Mouse (Mus musculus): ENCODE measurements around the gene Ift22.

Ift22 gene

GRCm38 (mm10) chr5:136907991-136908857 is at the start of gene Ift22:
TSS of gene Ift22 (plus strand) at chr5:136908150.
- DNase-seq (ENCODE audit: low read depth) = peak; percentile 81

- no peak for DNase-seq (ENCODE audit: low read depth)
These were observed 46.6 kb upstream of the Ift22 start for GRCm38 (mm10) chr5:136861191-136861940.

DNA sequence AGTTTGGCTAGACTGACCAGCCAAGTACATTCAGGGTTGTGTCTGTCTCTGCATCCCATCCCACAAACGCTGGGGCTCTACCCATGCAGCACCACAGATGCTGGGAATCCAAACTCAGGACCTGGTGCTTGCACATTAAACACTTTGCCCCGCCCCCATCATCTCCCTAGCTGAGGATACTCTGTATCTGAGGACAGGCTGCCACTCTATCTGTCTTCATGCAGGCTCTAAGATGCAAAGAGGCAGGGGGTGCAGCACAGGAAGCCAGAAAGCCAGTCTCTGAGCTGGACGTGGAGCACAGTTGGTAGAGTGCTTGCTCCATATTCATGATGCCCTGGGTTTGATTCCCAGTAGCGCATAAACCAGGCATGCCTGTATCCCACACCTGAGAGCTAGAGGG is 45.1 kb upstream of the Ift22 start:
- DNase-seq (ENCODE audit: low read depth) = peak; percentile 37

- DNase-seq (ENCODE audit: low read depth) = no peak
These were observed 44.7 kb upstream of the Ift22 start for GRCm38 (mm10) chr5:136863276-136863675.

- peak; percentile 74 for DNase-seq (ENCODE audit: low read depth)
These were observed 43.8 kb upstream of the Ift22 start for GRCm38 (mm10) chr5:136863961-136864674.

- DNase-seq (ENCODE audit: low read depth) = no peak
These were observed 40.2 kb upstream of the Ift22 start for GRCm38 (mm10) chr5:136867706-136868105.

GRCm38 (mm10) chr5:136869451-136870114 is 38.4 kb upstream of the Ift22 start:
- DNase-seq (ENCODE audit: low read depth) = no peak

DNA sequence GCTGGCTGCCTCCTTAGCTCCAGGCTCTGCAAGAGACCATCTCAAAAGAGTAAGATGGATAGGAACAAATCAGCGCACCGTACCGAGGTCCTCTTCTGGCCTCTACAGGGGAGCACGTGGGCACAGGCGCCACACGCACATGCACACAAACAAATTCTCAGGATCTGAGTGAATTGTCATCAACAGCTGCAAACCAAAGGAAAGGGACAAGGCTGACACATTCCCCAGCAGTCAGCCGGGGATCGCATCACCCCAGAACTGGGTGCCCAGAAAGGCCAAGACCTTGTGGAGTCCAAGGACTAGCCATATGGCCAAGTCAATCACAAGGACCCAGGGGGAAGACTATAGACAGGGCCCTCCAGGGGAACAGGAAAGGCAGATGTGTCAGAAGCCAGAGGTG is 35.5 kb upstream of the Ift22 start:
- DNase-seq (ENCODE audit: low read depth) = no peak

DNA sequence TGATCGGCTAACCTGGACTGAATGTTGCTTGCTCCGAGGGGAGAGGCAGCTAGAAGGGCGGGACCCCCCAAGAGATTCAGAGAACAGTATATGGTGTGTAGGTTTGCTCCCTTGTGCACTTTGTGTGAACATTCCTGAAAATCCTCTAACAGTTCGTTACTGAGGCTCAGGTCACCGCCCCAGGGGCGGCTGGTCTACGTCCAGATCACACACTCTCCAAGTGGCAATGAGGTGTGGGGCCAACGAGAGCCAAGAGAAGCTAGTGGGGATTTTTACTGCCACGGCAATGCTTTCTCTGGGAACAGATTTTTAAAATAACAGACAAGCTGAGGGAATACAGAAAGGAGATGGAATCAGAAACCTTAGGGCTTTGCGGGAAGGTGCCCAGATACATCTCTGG is 33.7 kb upstream of the Ift22 start:
- DNase-seq (ENCODE audit: low read depth) = no peak

DNA sequence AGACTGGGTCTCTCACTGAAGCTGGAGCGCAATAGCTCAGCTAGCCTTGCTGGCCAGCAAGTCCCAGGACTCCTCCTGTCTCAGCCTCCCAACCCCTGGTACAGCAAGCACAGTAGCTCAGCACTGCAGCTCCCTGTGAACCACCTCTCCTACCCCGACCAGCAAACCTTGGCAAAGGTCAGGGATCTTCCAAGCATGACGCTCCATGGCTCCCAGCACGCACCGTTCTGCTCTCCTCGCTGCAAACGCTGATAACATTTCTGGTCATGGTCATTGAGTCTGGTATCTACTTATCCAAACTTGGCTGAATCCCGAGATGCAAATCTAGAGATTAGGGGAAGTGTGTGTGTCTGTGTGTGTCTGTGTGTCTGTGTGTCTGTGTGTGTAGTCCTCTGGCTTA is 27.8 kb upstream of the Ift22 start:
- DNase-seq (ENCODE audit: low read depth) = no peak

- peak; percentile 88 for DNase-seq (ENCODE audit: low read depth)
These were observed 26.5 kb upstream of the Ift22 start for GRCm38 (mm10) chr5:136881380-136882009.

DNA sequence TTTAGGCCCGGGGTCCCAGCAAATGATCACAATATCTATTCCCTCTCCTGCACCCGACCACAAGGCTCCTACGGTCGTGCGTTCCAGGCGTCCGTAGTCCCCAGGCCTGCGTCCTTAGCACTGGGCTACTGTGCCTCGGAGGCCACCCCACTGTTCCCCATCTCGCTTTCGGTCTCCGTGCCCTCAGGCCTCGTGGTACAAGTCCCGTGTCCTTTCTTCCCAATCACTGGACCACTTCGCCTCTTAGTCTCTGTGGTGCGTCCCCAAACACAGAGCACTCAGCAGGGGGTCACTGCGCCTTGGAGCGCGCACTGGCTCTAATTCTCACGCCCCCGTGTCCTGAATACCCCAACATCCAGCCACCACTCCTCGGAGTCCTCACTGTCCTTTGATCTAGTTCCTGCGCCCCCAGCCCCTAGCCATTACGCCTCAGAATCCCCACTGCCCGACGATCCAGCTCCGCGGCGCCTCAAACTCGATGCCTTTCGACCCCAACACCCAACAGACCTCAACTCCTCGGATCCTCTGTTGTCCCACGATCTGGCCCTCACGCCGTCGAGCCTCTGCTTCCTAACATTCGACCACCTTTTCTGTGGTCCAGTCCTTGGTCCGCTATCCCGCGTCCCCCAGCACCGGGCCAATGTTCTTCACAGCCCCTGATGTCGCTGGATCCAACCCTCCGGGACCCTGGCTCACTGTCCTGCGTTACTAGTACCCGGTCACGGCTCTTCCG is 25.7 kb upstream of the Ift22 start:
- no peak for DNase-seq (ENCODE audit: low read depth)

- DNase-seq (ENCODE audit: low read depth) = no peak
These were observed 25.0 kb upstream of the Ift22 start, which contains the start of gene Col26a1 for GRCm38 (mm10) chr5:136882788-136883439. TSS of gene Col26a1 (minus strand) at chr5:136883209.

DNA sequence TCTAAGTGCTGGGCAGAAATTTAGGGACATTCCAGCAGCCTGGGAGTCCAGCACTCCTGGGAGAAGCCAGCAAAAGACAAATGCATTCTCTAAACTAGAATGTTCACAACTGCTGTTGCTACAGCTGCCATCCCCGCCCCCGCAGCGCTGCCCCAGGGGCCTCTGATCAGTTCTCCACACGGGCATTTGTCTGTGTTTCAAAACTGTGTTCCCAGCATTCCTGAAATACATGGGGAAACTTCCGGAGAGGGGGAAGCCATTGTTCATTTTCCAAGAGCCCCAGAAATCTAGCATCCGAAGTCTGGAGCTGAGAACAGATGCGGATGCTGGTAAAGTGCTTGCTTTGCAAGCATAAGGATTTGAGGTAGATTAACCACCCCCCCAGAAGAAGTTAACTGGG is 21.0 kb upstream of the Ift22 start:
- no peak for DNase-seq (ENCODE audit: low read depth)

GRCm38 (mm10) chr5:136888539-136889355 is 19.2 kb upstream of the Ift22 start:
- DNase-seq (ENCODE audit: low read depth) = no peak

- no peak for DNase-seq (ENCODE audit: low read depth)
These were observed 13.0 kb upstream of the Ift22 start for GRCm38 (mm10) chr5:136894840-136895528.

- DNase-seq (ENCODE audit: low read depth) = no peak
These were observed 12.4 kb upstream of the Ift22 start for GRCm38 (mm10) chr5:136895529-136895963.

GRCm38 (mm10) chr5:136904621-136905020 is 3.3 kb upstream of the Ift22 start:
- no peak for DNase-seq (ENCODE audit: low read depth)

DNA sequence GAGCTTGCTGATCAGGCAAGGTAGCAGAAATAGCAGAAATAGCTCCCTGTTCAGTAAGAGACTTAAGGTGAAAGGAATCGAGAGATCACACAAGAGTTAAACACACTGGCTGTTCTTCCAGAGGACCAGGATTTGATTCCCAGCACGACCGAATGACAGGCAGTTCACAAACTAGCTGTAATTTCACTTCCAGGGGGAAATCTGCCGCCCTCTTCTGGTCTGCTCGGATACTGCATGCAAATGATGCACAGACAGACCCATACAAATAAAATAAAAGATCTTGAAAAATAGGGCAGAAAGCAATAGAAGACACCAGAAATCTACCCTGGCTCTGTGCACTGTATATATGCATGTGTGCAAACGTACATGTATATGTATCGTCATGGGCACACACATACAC is 2.3 kb upstream of the Ift22 start:
- peak; percentile 74 for DNase-seq (ENCODE audit: low read depth)

Data from naive thymus-derived CD4-positive, alpha-beta T cell, adult 2 months (primary cell).